Mouse (Mus musculus) frontal cortex, adult (tissue): ENCODE results near the gene Neurod1.

Experiments used
- ATAC-seq: cut with Nextera tagmentation; 2 replicates; pipeline ENCODE4 v1.9.2; 2017; ENCODE audit warnings: mild to moderate bottlenecking, moderate library complexity, mixed read lengths; ENCODE audit not compliant: low TSS enrichment

Gene Neurod1

DNA sequence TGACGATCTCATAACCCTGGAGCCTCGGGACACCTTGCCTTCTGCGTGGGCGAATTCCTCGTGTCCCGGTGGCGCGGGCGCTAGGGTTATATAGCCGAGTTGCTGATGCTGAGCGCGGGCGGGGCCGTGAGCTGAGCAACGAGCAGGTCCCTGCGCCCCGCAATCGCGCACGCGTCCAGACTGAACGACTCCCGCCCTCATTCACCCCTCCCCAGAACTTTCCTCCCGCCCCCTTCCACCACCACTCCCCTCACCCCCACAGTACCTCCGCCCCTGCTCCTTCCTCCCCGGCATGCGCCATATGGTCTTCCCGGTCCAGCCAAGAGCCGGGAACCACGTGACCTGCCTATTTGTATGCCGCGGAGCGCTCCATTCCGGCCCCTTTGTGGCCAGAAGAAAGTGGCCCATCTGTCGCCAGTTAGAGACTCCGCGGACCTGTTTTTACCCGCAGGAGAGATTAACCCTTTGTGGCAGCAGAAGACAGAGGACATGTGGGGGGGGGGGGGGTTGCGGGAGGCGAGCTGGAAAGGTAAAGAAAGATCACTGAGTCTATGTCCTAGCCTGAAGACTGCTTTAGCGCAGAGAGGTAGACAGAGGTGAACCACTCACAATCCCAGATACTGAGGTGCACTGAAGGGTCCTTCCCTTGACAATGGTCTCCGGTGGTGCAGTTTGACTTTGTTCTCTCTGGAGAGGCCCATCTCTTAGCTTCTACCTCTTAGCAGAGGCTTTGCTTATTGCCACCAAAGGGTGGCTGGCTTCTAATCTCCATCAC lies at the start of gene Neurod1, which contains the start of gene Cerkl:
Gene Neurod1, minus strand, starts transcription at position 177 of the 775 bp plus-strand sequence.
Gene Cerkl, minus strand, starts transcription at position 211 of the 775 bp plus-strand sequence.
- peak; percentile 48 for ATAC-seq

GRCm38 (mm10) chr2:79498990-79499755 lies 42.6 kb upstream of the Neurod1 start:
- ATAC-seq = peak; percentile 100

DNA sequence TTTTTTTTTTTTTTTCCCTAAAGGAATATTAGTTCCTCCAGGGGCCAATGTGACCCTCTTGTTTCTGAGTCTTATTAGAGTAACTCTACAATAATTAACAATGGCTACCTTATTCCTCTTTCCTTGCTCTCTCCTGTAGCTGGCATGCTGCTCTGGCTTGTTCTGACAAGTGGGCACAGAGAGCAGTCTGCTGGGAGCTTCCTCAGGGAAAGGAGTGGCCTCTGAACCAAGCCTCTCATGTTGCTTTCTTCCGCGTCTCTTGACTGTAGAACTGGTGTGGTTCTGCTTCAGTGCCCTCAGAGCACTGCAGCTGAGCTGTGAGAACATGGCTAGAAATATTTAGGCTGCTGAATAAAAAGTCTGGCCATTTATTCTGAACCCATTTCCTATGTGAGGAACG lies 28.6 kb upstream of the Neurod1 start:
- ATAC-seq = no peak

DNA sequence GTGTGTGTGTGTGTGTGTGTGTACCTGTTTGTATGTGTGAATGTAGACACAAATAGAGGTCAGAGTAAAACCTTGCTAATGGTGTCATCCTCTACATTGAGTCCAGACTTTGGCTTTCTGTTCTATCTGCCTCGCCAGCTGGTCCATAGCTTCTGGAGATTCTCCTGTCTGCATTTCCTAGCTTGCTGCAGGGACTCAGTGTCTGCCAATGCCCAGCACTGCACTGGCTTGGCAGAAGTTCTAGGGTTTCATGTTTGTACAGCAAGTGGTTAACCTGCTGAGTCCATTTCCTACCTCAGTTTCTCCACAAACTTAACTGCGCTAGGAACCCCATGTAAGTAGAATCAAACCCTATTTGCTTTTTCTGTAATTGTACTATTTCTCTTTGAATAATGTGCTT lies 26.0 kb upstream of the Neurod1 start:
- ATAC-seq = no peak

DNA sequence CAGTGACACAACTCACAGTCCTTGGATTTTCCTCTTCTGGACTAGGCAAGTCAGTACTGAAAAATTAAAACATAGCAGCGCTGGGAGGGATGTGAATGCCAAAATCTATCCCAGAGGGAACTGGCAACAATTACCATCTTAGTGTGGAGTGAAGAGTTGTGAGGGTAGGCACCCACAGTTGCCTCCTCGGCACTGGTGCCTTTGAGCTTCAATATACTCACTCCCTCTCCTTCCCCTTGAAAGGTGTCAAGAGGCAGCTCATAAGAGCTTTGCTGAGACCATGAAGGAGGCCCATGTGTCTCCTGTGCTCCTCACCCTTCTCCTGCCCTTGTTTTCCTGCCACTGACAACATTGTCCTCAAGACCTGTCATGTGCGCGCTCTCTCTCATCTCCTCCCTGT lies 5.9 kb upstream of the Neurod1 start:
- ATAC-seq = no peak

GRCm38 (mm10) chr2:79461861-79462260 lies 5.3 kb upstream of the Neurod1 start:
- ATAC-seq = no peak

DNA sequence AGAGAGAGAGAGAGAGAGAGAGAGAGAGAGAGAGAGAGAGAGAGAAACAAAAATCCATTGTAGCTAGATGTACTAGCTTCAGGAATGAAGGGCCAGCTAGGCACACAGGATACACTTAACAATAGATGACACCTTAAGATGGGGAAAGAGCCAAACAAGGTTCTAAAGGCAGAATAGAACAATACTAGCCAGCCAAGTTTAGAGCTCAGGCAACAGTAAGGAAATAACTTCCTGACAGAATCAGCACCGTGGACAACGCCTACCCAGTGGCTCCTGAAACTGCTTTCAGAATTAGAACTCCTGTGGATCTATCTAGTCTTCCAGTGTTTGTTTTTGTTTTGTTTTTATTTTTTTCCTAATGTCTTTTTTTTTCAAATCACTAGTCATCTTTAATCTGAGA lies 4.0 kb upstream of the Neurod1 start:
- ATAC-seq = no peak

DNA sequence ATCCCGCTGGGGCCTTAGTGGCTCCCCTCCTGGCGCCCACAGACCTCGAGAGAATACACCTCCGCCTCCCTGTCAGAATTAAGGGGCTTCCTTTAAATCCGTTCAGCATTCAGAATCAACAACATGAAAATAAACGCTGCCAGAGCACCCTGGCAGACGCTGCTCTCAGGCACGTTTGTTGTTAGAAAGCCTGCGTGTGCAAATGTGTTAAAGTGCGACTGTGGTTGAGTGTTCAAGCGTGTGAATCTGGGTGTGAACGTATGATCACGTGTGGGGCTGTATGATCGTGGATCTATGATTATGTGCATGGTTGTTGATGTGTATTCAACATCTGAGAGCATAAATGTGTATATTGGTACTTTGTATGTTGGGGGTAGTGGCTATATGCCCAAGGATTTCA lies 3.6 kb upstream of the Neurod1 start:
- no peak for ATAC-seq

DNA sequence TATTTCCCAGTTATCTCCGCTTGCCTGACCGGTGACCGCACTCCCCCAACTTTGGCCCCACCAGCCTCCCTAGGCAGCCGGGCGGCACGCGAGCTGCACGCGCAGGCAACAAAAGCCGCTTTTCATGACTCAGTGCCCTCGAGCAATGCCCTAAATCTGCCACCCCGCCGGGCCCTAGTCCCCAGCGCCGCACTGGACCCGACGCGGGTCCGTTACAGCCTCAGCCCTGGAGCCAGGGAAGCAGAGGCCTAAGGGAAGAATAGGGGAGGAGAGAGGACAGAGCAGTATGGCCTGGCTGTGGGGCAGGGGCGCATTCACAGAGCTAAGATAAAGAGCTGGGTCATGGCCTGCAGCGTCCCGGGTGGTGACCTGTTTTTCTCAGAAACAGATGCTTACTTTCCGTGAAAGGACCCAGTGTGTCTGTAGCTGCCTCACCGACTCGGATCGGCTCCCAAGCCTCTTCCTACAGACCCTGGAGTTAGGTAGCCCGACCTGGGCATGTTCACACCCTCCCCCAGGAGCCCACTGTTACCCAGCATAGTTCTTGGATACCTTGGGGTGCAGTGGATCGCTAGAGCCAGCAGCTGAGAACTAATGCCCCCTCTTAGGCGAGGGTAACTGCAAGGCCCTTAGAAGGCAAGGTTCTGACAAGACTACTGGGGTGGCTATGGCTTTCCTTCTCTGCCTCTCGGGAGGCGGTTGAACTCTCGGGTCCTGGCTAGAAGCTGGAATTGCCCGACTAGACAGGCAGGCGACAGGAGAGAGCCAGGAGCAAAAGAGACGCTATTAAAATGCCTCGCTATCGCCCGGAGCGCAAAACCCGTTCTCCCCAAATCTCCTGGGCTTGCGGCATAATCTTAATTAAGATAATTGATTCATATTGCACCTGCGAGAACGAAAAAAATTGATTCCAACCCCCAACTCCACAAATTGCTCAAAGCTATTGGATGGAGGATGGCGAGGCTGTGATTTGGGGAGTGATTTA lies 2.8 kb upstream of the Neurod1 start:
- ATAC-seq = no peak

DNA sequence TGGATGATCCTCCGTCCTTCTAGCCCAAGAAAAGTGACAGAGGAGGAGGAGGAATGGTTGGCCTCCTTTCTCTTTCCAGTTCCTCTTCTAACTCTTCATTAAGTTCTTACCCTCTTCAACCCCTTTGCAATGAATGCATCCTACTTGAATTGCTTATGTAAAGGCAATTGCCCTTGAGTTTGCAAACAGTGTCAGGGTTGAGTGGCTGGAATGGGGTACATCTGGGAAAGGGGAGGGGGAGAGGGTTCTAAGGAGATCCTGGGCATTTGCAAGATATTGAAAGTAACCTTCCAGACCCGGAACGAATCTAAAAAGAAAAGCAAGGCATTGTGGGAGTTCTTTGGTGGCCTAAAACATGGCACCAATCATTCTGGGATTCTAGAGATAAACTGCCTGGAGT lies 1.4 kb upstream of the Neurod1 start:
- ATAC-seq = no peak

- no peak for ATAC-seq
These were observed 883 bp upstream of the Neurod1 start for GRCm38 (mm10) chr2:79457434-79457833.

DNA sequence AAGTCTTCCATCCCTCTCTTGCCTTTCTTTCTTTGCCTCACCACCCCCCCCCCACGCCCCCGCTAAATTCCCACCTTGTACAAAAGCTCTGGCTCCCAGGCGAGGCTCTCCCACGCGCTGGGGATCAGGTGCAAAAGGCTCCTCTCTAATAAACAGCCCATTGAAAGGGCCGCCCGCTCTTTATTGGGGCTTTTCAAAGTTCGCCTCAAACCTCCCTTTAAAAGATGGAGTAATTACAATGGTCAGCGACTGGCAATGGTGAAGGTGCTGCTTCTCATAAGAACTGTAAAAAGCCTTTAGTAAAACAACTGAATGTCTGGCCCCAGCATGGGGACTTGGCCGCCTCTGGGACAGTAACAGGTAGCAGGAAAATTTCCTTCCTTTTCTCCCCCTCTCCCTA lies 905 bp downstream of the Neurod1 start:
- ATAC-seq = no peak

DNA sequence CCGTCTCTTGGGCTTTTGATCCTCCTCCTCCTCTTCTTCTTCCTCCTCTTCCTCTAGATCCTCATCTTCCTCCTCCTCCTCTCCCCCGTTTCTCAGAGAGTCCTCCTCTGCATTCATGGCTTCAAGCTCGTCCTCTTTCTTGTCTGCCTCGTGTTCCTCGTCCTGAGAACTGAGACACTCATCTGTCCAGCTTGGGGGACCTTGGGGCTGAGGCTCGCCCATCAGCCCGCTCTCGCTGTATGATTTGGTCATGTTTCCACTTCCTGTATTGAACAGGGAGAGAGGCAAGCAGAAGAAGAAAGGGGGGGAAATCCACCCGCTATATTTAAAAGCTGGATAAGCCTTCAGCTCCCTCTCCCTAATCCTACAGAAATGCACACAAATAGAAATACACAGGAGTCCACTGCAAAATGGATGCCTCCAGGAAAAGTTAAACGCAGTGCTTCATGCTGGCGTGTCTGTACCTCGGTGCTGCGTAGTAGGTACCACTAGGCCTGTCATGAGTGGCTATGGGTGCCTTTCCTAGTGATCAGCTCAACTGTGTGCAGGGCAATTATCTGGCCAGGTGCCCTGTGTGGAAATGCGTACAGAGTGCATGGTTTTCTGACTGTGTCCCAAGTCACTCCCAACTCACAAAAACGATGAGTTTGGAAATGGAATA lies 1.6 kb downstream of the Neurod1 start:
- peak; percentile 22 for ATAC-seq

DNA sequence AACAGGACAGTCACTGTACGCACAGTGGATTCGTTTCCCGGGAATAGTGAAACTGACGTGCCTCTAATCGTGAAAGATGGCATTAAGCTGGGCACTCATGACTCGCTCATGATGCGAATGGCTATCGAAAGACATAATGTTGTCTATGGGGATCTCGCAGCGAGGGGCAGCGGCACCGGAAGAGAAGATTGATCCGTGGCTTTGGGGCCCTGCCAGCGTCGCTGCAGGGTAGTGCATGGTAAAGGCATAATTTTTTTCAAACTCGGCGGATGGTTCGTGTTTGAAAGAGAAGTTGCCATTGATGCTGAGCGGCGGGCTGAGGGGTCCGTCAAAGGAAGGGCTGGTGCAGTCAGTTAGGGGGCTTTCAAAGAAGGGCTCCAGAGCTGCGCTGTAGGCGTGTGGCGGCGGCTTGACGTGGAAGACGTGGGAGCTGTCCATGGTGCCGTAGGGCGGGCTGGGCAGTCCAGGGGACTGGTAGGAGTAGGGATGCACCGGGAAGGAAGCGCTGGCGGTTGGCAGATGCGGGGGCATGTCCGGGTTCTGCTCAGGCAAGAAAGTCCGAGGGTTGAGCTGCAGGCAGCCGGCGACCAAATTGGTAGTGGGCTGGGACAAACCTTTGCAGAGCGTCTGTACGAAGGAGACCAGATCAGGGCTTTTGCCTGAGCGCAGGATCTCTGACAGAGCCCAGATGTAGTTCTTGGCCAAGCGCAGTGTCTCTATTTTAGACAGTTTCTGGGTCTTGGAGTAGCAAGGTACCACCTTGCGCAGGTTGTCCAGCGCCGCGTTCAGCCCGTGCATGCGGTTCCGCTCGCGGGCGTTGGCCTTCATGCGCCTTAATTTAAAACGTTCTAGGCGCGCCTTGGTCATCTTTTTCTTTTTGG lies 2.4 kb downstream of the Neurod1 start:
- ATAC-seq = peak; percentile 64

DNA sequence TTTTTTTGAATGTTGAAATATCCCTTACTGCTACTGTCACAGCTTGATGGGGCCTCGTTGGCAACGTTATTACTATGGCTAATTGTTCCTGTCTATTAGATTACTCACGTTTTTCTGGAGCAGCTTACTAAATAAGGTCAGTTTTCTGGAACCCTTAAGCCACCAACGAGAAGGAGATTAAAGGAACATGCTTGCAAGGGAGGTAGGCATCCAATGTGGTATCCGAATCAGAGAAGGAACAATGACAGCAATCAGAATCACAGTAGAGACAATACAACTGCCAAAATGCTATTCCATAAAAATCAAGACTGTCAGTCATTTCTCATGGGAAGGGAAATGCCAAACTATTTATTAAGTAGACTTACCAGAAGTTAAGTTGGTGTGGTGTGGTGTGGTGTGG lies 5.1 kb downstream of the Neurod1 start:
- no peak for ATAC-seq

GRCm38 (mm10) chr2:79450684-79451394 lies 5.7 kb downstream of the Neurod1 start:
- ATAC-seq = peak; percentile 60

DNA sequence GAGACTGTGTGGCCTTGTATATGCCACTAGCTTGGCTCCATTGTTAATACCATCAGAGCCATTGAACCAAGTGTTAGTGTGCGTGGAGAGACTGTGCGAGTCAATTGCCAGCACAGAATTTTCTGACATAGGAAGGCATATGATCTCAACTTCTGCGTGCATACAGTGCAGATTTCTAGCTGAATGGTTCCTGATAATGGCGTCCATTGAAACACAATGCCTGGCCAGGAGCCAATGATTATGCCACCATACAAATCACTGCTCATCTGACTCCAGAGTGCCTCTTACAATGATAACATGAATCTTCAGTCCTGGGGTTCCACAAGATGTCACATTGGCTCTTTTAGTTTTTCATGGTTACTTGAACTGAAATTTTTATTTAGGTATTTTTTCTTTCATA lies 7.2 kb downstream of the Neurod1 start:
- ATAC-seq = no peak

DNA sequence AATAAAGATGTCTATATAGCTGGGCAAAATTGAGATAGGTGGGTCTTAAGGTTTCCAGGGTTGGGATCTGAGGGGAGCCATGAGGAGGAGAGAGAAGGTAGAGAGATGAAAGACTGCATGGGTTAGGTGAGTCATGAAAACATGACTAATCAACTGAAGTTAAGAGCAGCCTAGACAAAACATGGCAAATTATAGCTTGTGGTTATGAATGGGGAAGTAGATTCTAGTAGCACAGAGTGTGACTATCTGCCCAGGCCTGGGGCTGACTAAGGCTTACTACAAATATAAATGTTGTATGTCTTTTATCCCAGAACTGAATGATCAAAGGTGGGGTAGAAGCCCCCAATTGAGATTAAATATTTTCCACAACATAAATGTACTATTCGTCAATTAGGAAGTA lies 9.4 kb downstream of the Neurod1 start:
- ATAC-seq = no peak

DNA sequence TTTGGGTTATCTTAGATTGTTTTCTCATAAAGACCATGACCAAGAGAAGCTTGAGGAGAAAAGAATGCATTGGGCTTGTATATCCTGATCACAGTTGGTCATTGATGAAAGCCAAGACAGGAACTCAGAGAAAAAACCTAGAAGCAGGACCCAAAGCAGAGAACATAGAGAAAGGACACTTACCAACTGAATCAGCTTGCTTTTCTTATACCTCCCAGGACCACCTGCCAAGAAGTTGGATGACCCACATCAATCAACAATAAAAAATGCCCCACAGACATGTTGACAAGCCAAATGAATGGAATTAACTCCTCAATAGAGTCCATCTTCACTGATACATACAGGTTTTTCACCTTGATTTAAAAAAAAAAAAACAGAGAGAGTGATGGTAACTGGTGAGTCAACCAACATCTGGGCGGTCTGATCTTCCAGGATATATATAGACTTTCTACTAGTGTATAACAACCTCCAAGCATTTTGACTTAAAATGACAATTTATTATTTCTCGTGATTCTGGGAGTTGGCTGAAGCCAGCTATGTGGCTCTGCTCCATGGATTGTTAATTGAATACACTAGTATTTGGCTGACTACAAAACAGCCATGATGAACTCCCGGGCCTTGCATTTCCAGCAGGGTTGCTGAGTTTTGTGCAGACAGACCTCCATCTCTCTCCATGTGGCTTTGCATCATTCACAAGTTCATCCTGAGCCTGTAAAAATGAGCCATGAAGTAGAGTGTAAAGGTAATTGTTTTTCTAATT lies 12.5 kb downstream of the Neurod1 start:
- ATAC-seq = no peak
